Mouse (Mus musculus) forebrain, embryonic 15.5 days (tissue): Measurements from ENCODE around the gene Lrrn4. TPM values are rescaled to one million over a fixed set of nuclear protein-coding genes. Genes with fewer than 3 reads are reported as not detected.

Experiments used
- ATAC-seq: fragments of 200-750 bp; cut with Nextera tagmentation; replicated peaks from 2 replicates; pipeline ENCODE4 v1.8.0; 2017; ENCODE audit warnings: mild to moderate bottlenecking, moderate TSS enrichment, moderate library complexity
- H3K27ac ChIP-seq: fragments of 300-500 bp; sonication (generic); replicated peaks from 2 replicates; pipeline ENCODE4 v1.5.1; 2015; ENCODE audit warnings: mild to moderate bottlenecking, inconsistent platforms
- H3K27me3 ChIP-seq: fragments of 300-500 bp; sonication (generic); 2 replicates; pipeline ENCODE4 v1.6.1; 2015; ENCODE audit warnings: inconsistent platforms
- H3K36me3 ChIP-seq: fragments of 300-500 bp; sonication (generic); 2 replicates; pipeline ENCODE4 v1.6.1; 2015; ENCODE audit warnings: mild to moderate bottlenecking, inconsistent platforms
- H3K4me1 ChIP-seq: fragments of 300-500 bp; sonication (generic); 2 replicates; pipeline ENCODE4 v1.6.1; 2015; ENCODE audit warnings: inconsistent platforms
- H3K4me2 ChIP-seq: fragments of 300-500 bp; sonication (generic); replicated peaks from 2 replicates; pipeline ENCODE4 v1.6.1; 2015; ENCODE audit warnings: mild to moderate bottlenecking, inconsistent platforms
- H3K4me3 ChIP-seq: fragments of 300-500 bp; sonication (generic); 2 replicates; pipeline ENCODE4 v1.5.1; 2015; ENCODE audit warnings: mild to moderate bottlenecking, inconsistent platforms
- H3K9ac ChIP-seq: fragments of 300-500 bp; sonication (generic); replicated peaks from 2 replicates; pipeline ENCODE4 v1.6.1; 2015; ENCODE audit warnings: mild to moderate bottlenecking, inconsistent platforms
- H3K9me3 ChIP-seq: fragments of 300-500 bp; sonication (generic); 2 replicates; pipeline ENCODE4 v1.6.1; 2016; ENCODE audit warnings: inconsistent platforms
- WGBS: fragments of 180-500 bp; shearing (Covaris S2); methylation state at CpG from one replicate; pipeline ENCODE4 v1.1.7; 2015; ENCODE audit warnings: mixed read lengths; 5-methylcytosine and 5-hydroxymethylcytosine counted together
- polyA plus RNA-seq: library from polyadenylated mRNA; unstranded; fragments of >200 nt; fragmentation: Nextera tagmentation; extraction: Ambion mirVana; gene quantifications from 2 replicates; pipeline ENCODE4 v1.2.1, GENCODE M21; 2015

Gene Lrrn4
- polyA plus RNA-seq, 1 experiment from 2014 or later = 0.19 TPM

DNA sequence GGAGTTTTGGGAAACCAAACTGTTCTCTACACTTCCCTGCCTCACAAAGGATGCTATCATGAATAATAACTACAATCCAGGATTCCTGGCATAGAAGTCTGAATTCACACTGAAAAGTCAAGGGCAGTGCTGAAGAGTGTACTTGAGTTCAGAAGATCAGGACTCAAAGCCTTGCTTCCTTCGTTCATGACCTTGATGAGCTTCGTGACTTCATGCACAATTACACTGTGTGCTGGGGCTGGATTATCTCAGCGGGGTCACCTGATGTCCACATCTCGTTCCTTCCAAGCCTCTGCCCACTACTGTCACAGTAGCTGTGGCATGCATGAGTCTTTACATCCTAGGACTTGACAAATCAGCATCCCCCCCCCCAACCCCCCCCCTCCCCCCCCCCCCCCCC lies 20.9 kb upstream of the Lrrn4 start:
- H3K9me3 ChIP-seq = no peaks in the 10 kb centered on the region
- no peak overlapping the region for H3K27ac ChIP-seq
- no peak for ATAC-seq
- 69% methylated on average over 4 of the region's 4 CpGs for WGBS
- H3K27me3 ChIP-seq = no peaks in the 10 kb centered on the region
- H3K36me3 ChIP-seq = no peaks in the 10 kb centered on the region
- H3K4me2 ChIP-seq = no peak overlapping the region
- no peak overlapping the region for H3K9ac ChIP-seq
- no peaks in the 10 kb centered on the region for H3K4me1 ChIP-seq
- H3K4me3 ChIP-seq = no peak overlapping the region

GRCm38 (mm10) chr2:132900596-132900995 lies 19.9 kb upstream of the Lrrn4 start:
- Histone ChIP-seq H3K4me1 (no peaks in the 10 kb centered on the region), H3K9me3 (no peaks in the 10 kb centered on the region), H3K4me3 (no peak overlapping the region), H3K4me2 (no peak overlapping the region), H3K36me3 (no peaks in the 10 kb centered on the region), H3K27me3 (no peaks in the 10 kb centered on the region), H3K27ac (no peak overlapping the region), H3K9ac (no peak overlapping the region)
- ATAC-seq = no peak
- 89% methylated on average over 1 of the region's 1 CpGs for WGBS

DNA sequence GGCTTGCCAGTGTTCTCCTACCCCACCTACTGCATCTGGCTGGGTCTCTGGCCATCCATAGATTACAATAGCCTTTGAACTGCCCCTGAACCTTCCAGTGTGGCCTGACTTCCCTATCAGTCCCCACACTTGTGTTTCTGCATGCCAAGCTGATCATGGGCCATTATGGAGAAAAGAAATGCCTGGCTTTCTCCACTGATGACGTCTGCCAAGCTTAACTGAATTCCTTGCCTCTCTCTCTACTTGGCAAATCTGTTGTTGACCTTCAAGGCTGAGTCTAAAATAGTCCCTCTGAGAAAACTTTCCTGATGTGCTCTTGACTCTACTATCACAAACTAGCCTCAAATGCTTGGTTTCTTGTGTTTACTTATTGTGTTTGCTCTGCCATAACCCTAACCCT lies 17.5 kb upstream of the Lrrn4 start:
- H3K4me1 ChIP-seq = no peaks in the 10 kb centered on the region
- no peak overlapping the region for H3K27ac ChIP-seq
- WGBS = 71% methylated on average over 1 of the region's 1 CpGs
- no peak overlapping the region for H3K4me2 ChIP-seq
- H3K4me3 ChIP-seq = no peak overlapping the region
- ATAC-seq = no peak
- no peaks in the 10 kb centered on the region for H3K9me3 ChIP-seq
- no peaks in the 10 kb centered on the region for H3K27me3 ChIP-seq
- no peaks in the 10 kb centered on the region for H3K36me3 ChIP-seq
- H3K9ac ChIP-seq = no peak overlapping the region

- no peak for ATAC-seq
Measured at GRCm38 (mm10) chr2:132893826-132894225, 13.1 kb upstream of the Lrrn4 start.

GRCm38 (mm10) chr2:132885312-132885711 lies 4.6 kb upstream of the Lrrn4 start:
- WGBS = 94% methylated on average over 7 of the region's 7 CpGs
- peaks cover 15% of the 10 kb centered on the region; the same call in 1 of the 2 replicates for H3K27me3 ChIP-seq
- H3K4me2 ChIP-seq = no peak overlapping the region
- no peaks in the 10 kb centered on the region for H3K4me1 ChIP-seq
- H3K9ac ChIP-seq = no peak overlapping the region
- no peak for ATAC-seq
- no peaks in the 10 kb centered on the region for H3K9me3 ChIP-seq
- no peak overlapping the region for H3K27ac ChIP-seq
- no peak overlapping the region for H3K4me3 ChIP-seq
- H3K36me3 ChIP-seq = no peaks in the 10 kb centered on the region

More at GRCm38 (mm10) chr2:132893826-132894225, 13.1 kb upstream of the Lrrn4 start:
- H3K4me3 ChIP-seq = no peak overlapping the region
- no peaks in the 10 kb centered on the region for H3K4me1 ChIP-seq
- no peak overlapping the region for H3K9ac ChIP-seq
- WGBS = 77% methylated on average over 5 of the region's 5 CpGs
- H3K27ac ChIP-seq = no peak overlapping the region
- no peaks in the 10 kb centered on the region for H3K36me3 ChIP-seq
- H3K9me3 ChIP-seq = no peaks in the 10 kb centered on the region
- H3K27me3 ChIP-seq = no peaks in the 10 kb centered on the region
- no peak overlapping the region for H3K4me2 ChIP-seq

DNA sequence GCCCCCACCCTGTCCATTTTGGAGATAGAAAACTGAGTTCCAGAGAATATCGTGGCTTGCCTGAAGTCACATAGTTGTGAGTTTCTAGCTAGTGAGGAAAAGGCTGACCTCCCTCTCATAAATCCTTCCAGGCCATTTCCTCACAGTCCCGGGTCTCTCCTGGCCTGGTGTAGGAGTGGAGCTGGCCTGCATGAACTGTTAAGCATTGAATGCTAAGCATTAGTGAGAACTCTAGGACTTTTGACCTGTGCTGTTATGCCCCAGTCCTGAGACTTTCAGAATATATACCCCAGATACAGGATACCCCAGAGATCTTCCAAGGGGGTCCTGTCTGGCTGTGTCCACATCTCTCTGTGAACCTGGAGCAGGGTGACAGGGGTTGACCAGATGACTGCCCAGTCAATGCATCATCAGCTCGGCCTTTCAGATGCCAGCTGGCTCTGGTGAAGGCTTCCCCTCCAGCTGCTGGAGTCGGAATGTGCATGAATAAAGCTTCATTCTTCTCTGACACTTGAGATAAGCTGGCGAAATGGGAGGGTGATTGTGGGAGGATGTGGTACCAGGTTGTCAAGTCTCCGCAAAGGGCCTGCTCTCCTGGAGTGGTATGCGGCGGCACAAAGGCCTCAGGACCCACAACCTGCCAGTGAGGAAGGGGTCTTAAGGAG lies 3.7 kb upstream of the Lrrn4 start:
- Histone ChIP-seq H3K9me3 (no peaks in the 10 kb centered on the region), H3K27me3 (peaks cover 17% of the 10 kb centered on the region; the same call in 1 of the 2 replicates), H3K4me1 (peaks cover 4% of the 10 kb centered on the region; the same call in 1 of the 2 replicates), H3K4me3 (no peak overlapping the region), H3K9ac (no peak overlapping the region), H3K4me2 (no peak overlapping the region), H3K36me3 (no peaks in the 10 kb centered on the region), H3K27ac (no peak overlapping the region)
- WGBS = 82% methylated on average over 8 of the region's 8 CpGs
- no peak for ATAC-seq

- peaks cover 36% of the 10 kb centered on the region for H3K27me3 ChIP-seq
- peaks cover 11% of the 10 kb centered on the region for H3K4me1 ChIP-seq
- peak; percentile 91 for ATAC-seq
- H3K27ac ChIP-seq = no peak overlapping the region
- H3K9me3 ChIP-seq = no peaks in the 10 kb centered on the region
- H3K4me3 ChIP-seq = peak overlapping the region; percentile 54
- peak overlapping the region; percentile 44 for H3K9ac ChIP-seq
- peak overlapping the region; percentile 98 for H3K4me2 ChIP-seq
- under 1% methylated on average over 58 of the region's 58 CpGs for WGBS
- no peaks in the 10 kb centered on the region for H3K36me3 ChIP-seq
Measured at GRCm38 (mm10) chr2:132879261-132880044, 1.2 kb downstream of the Lrrn4 start.

DNA sequence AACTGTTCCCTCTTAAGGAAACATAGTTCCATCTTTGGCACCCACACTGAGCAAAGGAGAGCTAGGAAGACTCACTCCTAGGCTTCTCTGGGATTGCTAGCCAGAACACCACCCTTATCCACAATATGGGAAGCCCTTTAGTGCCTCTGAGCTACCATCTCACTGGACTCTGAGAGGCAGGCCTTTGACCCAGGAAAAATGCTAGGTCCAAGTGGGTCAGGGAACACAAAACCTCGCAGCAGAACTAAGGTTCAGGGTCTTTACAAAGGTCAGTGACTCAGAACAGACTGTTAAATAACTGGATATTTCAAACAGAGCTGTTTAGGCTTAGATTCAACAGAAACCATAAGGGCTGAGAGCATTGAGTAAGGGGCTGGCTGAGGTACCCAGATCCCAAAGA lies 3.7 kb downstream of the Lrrn4 start:
- Histone ChIP-seq H3K27me3 (peaks cover 36% of the 10 kb centered on the region), H3K36me3 (no peaks in the 10 kb centered on the region), H3K9ac (no peak overlapping the region), H3K9me3 (no peaks in the 10 kb centered on the region), H3K4me3 (no peak overlapping the region), H3K4me1 (peaks cover 11% of the 10 kb centered on the region), H3K4me2 (no peak overlapping the region), H3K27ac (no peak overlapping the region)
- ATAC-seq = no peak
- 52% methylated on average over 1 of the region's 1 CpGs for WGBS

DNA sequence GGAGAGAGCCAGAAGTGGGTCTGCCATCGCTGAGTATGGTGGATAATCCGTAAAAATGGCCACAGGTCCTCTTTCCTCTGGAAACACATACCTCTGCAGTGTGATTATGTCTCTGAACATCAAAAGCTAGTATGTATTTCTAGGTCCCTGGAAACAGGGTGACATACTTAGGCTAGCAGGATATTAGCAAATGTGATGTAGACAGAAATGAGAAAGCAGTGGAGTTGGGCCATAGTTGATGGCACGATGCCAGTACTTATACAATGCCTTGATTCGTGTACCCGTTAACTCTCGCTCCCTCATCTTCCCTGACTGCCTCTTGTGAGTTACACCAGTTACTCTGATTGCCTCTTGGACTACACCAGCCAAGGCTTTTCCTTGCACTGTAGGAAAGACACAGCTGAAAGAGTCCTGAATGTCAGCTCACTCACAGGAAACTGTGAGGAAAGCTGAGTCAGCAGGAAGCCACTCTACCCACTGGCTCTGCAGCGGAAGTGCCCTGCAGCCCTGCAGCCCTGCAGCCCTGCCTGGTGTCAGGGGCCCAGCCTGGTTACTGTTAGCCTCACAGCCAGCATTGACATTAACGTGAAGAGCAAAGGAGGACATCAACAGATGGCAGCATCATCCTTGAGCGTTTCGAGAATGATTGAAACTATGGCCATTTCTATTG lies 6.9 kb downstream of the Lrrn4 start:
- no peak for ATAC-seq
- 75% methylated on average over 10 of the region's 10 CpGs for WGBS
- H3K9ac ChIP-seq = no peak overlapping the region

GRCm38 (mm10) chr2:132871663-132872062 lies 9.0 kb downstream of the Lrrn4 start:
- Histone ChIP-seq H3K4me2 (no peak overlapping the region), H3K27ac (no peak overlapping the region), H3K9ac (no peak overlapping the region), H3K4me1 (no peaks in the 10 kb centered on the region), H3K27me3 (no peaks in the 10 kb centered on the region), H3K9me3 (no peaks in the 10 kb centered on the region), H3K36me3 (peaks cover 4% of the 10 kb centered on the region; the same call in 1 of the 2 replicates), H3K4me3 (no peak overlapping the region)
- 81% methylated on average over 3 of the region's 3 CpGs for WGBS
- no peak for ATAC-seq

More for the DNA sequence above, 6.9 kb downstream of the Lrrn4 start:
- H3K9me3 ChIP-seq = no peaks in the 10 kb centered on the region
- no peaks in the 10 kb centered on the region for H3K36me3 ChIP-seq
- H3K4me2 ChIP-seq = no peak overlapping the region
- H3K27ac ChIP-seq = no peak overlapping the region
- peaks cover 14% of the 10 kb centered on the region for H3K27me3 ChIP-seq
- H3K4me1 ChIP-seq = peaks cover under 1% of the 10 kb centered on the region
- no peak overlapping the region for H3K4me3 ChIP-seq

DNA sequence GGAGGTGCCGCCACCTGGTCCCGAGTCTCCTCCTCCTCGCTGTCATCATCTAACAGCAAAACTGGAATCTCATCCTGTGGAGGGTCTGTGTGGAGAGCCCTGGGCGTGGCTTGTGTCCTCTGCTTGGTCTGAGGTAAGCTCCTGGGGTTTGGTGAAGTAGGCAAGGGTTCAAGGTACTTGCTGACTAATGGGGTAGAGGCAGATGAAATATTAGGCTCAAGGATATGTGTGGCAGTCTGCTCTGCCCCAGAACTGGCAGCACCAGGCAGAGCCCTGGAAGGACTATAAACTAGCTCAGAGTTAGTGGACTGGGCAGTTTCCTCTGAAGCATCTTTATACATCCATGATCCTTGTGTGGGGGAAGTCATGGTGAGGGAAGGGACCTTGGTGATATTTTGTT lies 10.4 kb downstream of the Lrrn4 start:
- no peak for ATAC-seq
- Histone ChIP-seq H3K4me1 (no peaks in the 10 kb centered on the region), H3K36me3 (peaks cover 13% of the 10 kb centered on the region; the same call in 1 of the 2 replicates), H3K9ac (no peak overlapping the region), H3K27ac (no peak overlapping the region), H3K9me3 (no peaks in the 10 kb centered on the region), H3K27me3 (no peaks in the 10 kb centered on the region), H3K4me3 (no peak overlapping the region), H3K4me2 (no peak overlapping the region)
- 84% methylated on average over 4 of the region's 4 CpGs for WGBS

DNA sequence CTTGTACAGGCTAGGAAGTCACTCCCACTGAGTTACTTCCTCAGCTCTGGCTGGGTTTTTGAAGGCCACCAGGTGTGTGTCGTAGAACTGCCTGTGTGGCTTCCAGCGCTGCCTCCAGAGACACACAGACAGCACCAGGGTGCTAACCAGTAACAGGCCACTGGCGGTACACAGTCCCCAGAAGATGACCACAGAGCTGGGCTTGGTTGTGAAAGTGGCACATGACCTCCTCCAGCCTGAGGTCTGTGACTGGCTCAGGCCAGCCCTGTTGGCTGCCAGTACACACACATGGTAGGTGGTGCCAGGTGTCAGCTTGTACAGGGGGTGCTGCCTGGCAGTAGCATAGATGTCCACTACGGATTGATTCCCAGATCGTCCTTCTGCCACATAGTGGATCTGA lies 11.0 kb downstream of the Lrrn4 start:
- WGBS = 89% methylated on average over 5 of the region's 5 CpGs
- ATAC-seq = no peak
- no peak overlapping the region for H3K27ac ChIP-seq

More for the DNA sequence above, 11.0 kb downstream of the Lrrn4 start:
- Histone ChIP-seq H3K9ac (no peak overlapping the region), H3K4me2 (no peak overlapping the region), H3K4me3 (no peak overlapping the region), H3K36me3 (peaks cover 16% of the 10 kb centered on the region), H3K27me3 (no peaks in the 10 kb centered on the region), H3K9me3 (no peaks in the 10 kb centered on the region), H3K4me1 (no peaks in the 10 kb centered on the region)
